Mouse (Mus musculus): ENCODE measurements around the gene Mypop.

Gene Mypop

GRCm38 (mm10) chr7:19022189-19022958 is 31.3 kb downstream of the Mypop start:
- DNase-seq: no peak

- DNase-seq: peak; percentile 39 to 61
Observed at GRCm38 (mm10) chr7:19023357-19023814, 32.3 kb downstream of the Mypop start, which contains the start of gene Foxa3. Gene Foxa3, minus strand, starts transcription at chr7:19023538.

- peak; percentile 96 to 97 for DNase-seq
Observed at GRCm38 (mm10) chr7:19024096-19024506, 33.1 kb downstream of the Mypop start, which contains the start of gene Sympk. Gene Sympk, plus strand, starts transcription at chr7:19024377.

- DNase-seq: no peak
Observed at GRCm38 (mm10) chr7:19024581-19025255, 33.7 kb downstream of the Mypop start.

- DNase-seq: no peak
Observed at GRCm38 (mm10) chr7:19028067-19028466, 37.0 kb downstream of the Mypop start.

GRCm38 (mm10) chr7:19029084-19029653 is 38.1 kb downstream of the Mypop start:
- DNase-seq: peak; percentile 41 to 53

GRCm38 (mm10) chr7:19031641-19032040 is 40.6 kb downstream of the Mypop start:
- DNase-seq: no peak

- no peak for DNase-seq
Observed at GRCm38 (mm10) chr7:19044616-19045015, 53.6 kb downstream of the Mypop start.

- no peak for DNase-seq
Observed at GRCm38 (mm10) chr7:19046286-19047069, 55.4 kb downstream of the Mypop start.

- DNase-seq: no peak
Observed at GRCm38 (mm10) chr7:19048006-19048527, 57.0 kb downstream of the Mypop start.

- no peak for DNase-seq
Observed at GRCm38 (mm10) chr7:19049252-19049651, 58.2 kb downstream of the Mypop start.

GRCm38 (mm10) chr7:19050172-19050571 is 59.1 kb downstream of the Mypop start:
- DNase-seq: no peak

GRCm38 (mm10) chr7:19051161-19051560 is 60.1 kb downstream of the Mypop start:
- DNase-seq: peak; percentile 19 to 21

All from lung, adult 18-20 months (tissue).